9 mouse cellular contexts compared by ENCODE assay signal in the genomic region with DNA sequence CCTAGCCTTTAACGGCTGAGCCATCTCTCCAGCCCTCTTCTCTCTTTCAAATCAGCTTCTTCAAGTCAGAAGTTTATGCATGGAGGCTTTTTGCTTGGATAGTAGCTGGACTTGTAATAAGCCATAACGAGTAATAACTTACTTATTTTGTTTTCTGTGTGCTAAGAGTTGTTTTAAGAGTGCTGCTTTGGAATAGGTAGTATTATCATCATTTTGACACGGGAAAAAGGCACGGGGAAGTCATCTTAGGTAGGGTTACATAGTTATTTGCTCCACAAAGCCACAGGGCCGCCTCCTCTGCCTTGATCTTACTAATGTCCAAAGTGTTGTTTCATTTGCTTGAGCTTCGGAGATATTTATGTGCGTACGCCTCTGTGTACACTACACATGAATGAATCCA. TPM values are rescaled to one million over a fixed set of nuclear protein-coding genes. Genes with fewer than 3 reads are reported as not detected.
DNase-seq lines count a peak whose midpoint lies in the region; ATAC-seq and TF ChIP-seq lines count a peak whose summit lies in the region.
"Had no signal": no experiment of that assay in that cellular context is flagged by ENCODE, and none has a peak within 500 bp of the region (broad histone marks: within the 10 kb centered on the region; RNA-seq: fewer than 3 reads in every experiment).

No protein-coding gene starts in this region.

- peaks cover 10% of the 10 kb centered on the region for H3K4me1 ChIP-seq in lung, embryonic 16.5 days (replicated peaks; ENCODE audit: control insufficient read depth, insufficient read depth, low read length)
- H3K4me1 ChIP-seq in lung, adult 2 months (ENCODE audit: control insufficient read depth, insufficient read depth, low read length), result no peaks in the 10 kb centered on the region; the same call in 1 of the 2 replicates
- peaks cover 10% of the 10 kb centered on the region for H3K4me1 ChIP-seq in embryonic facial prominence, embryonic 13.5 days
- H3K4me1 ChIP-seq in limb, embryonic 11.5 days (ENCODE audit: control insufficient read depth, insufficient read depth, low read length), result peaks cover 3% of the 10 kb centered on the region; the same call in 1 of the 2 replicates
- H3K4me1 ChIP-seq in stomach, embryonic 14.5 days (ENCODE audit: control insufficient read depth, insufficient read depth, low read length), result peaks cover 8% of the 10 kb centered on the region; the same call in 1 of the 2 replicates

- H3K36me3 ChIP-seq in lung, embryonic 16.5 days (ENCODE audit: control insufficient read depth, insufficient read depth, low read length), result no peaks in the 10 kb centered on the region
- 0 out of 2 replicates have a peak, but pooled peaks cover 4% of the 10 kb centered on the region for H3K36me3 ChIP-seq in embryonic facial prominence, embryonic 13.5 days
- H3K36me3 ChIP-seq in limb, embryonic 11.5 days (ENCODE audit: control insufficient read depth, insufficient read depth, low read length), result no peaks in the 10 kb centered on the region
- no peaks in the 10 kb centered on the region for H3K36me3 ChIP-seq in stomach, embryonic 14.5 days (ENCODE audit: control insufficient read depth, insufficient read depth, low read length)

- no peak overlapping the region for H3K27ac ChIP-seq in lung, embryonic 16.5 days (ENCODE audit: low read length)
- 0 out of 2 replicates have a peak overlapping the region, but pooled peaks have one; percentile 92 for H3K27ac ChIP-seq in embryonic facial prominence, embryonic 13.5 days
- H3K27ac ChIP-seq in limb, embryonic 11.5 days (replicated peaks; ENCODE audit: low read depth, low read length), result no peak overlapping the region
- H3K27ac ChIP-seq in stomach, embryonic 14.5 days (ENCODE audit: low read length), result no peak overlapping the region

- no peak for TF ChIP-seq CTCF in lung, adult 2 months (IDR thresholded peaks at IDR 0.05; ENCODE audit: insufficient read depth, low read length)

- TF ChIP-seq POLR2A in lung, adult 2 months (IDR thresholded peaks at IDR 0.05; ENCODE audit: borderline replicate concordance, extremely low read depth, low read depth, low read length), result no peak

- peak overlapping the region; percentile 74 for H3K4me2 ChIP-seq in lung, embryonic 16.5 days (ENCODE audit: low read depth, low read length)
- peak overlapping the region; percentile 73 for H3K4me2 ChIP-seq in embryonic facial prominence, embryonic 13.5 days
- peak overlapping the region; percentile 47 for H3K4me2 ChIP-seq in limb, embryonic 11.5 days (ENCODE audit: low read depth, severe bottlenecking)
- H3K4me2 ChIP-seq in stomach, embryonic 14.5 days (replicated peaks; ENCODE audit: low read depth, low read length), result peak overlapping the region; percentile 72

- no peak for ATAC-seq in lung, embryonic 16.5 days (ENCODE audit: low read depth)
- ATAC-seq in embryonic facial prominence, embryonic 13.5 days (ENCODE audit: insufficient number of reproducible peaks, insufficient read depth, low FRiP score, low TSS enrichment, low read depth), result no peak
- ATAC-seq in limb, embryonic 11.5 days (ENCODE audit: insufficient number of reproducible peaks, low FRiP score, low TSS enrichment, low read depth), result no peak
- ATAC-seq in stomach, embryonic 14.5 days (ENCODE audit: insufficient number of reproducible peaks, insufficient read depth, low FRiP score, low read depth), result no peak

- H3K9ac ChIP-seq in lung, embryonic 16.5 days (ENCODE audit: low read length), result peak overlapping the region; percentile 98
- H3K9ac ChIP-seq in embryonic facial prominence, embryonic 13.5 days, result peak overlapping the region; percentile 94
- peak overlapping the region; percentile 94; the same call in 1 of the 2 replicates for H3K9ac ChIP-seq in limb, embryonic 11.5 days (ENCODE audit: low read length)
- peak overlapping the region; percentile 83 for H3K9ac ChIP-seq in stomach, embryonic 14.5 days (replicated peaks; ENCODE audit: low read depth, low read length)

- H3K4me3 ChIP-seq in lung, embryonic 16.5 days (ENCODE audit: low read length), result peak overlapping the region; percentile 98
- no peak overlapping the region for H3K4me3 ChIP-seq in lung, adult 2 months (replicated peaks; ENCODE audit: extremely low read depth, low read depth, low read length)
- peak overlapping the region; percentile 96 for H3K4me3 ChIP-seq in embryonic facial prominence, embryonic 13.5 days
- peak overlapping the region; percentile 85 for H3K4me3 ChIP-seq in limb, embryonic 11.5 days (ENCODE audit: low read depth, low read length)
- peak overlapping the region; percentile 78 for H3K4me3 ChIP-seq in stomach, embryonic 14.5 days (ENCODE audit: low read depth, low read length)

- H3K27me3 ChIP-seq in lung, embryonic 16.5 days (ENCODE audit: control insufficient read depth, insufficient read depth, low read depth, low read length), result no peaks in the 10 kb centered on the region
- H3K27me3 ChIP-seq in embryonic facial prominence, embryonic 13.5 days, result no peaks in the 10 kb centered on the region
- H3K27me3 ChIP-seq in limb, embryonic 11.5 days (ENCODE audit: control insufficient read depth, insufficient read depth, low read length), result no peaks in the 10 kb centered on the region
- H3K27me3 ChIP-seq in stomach, embryonic 14.5 days (ENCODE audit: control insufficient read depth, insufficient read depth, low read length), result no peaks in the 10 kb centered on the region

- no peaks in the 10 kb centered on the region for H3K9me3 ChIP-seq in lung, embryonic 16.5 days (ENCODE audit: control insufficient read depth, low read length)
- no peaks in the 10 kb centered on the region for H3K9me3 ChIP-seq in embryonic facial prominence, embryonic 13.5 days
- H3K9me3 ChIP-seq in limb, embryonic 11.5 days (ENCODE audit: control insufficient read depth, low read length), result no peaks in the 10 kb centered on the region
- H3K9me3 ChIP-seq in stomach, embryonic 14.5 days (ENCODE audit: control insufficient read depth, low read depth, low read length), result no peaks in the 10 kb centered on the region

- WGBS in lung, embryonic 16.5 days, result 34% methylated on average over 8 of the region's 8 CpGs
- WGBS in lung, adult 2 months, result 27% methylated on average over 8 of the region's 8 CpGs
- 37% methylated on average over 8 of the region's 8 CpGs for WGBS in embryonic facial prominence, embryonic 13.5 days
- 54% methylated on average over 8 of the region's 8 CpGs for WGBS in limb, embryonic 11.5 days
- 32% methylated on average over 8 of the region's 8 CpGs for WGBS in stomach, embryonic 14.5 days

- no peak for DNase-seq in lung, adult 2 months
- DNase-seq in limb, embryonic 11.5 days (ENCODE audit: low spot score), result no peak
- no peak for DNase-seq in cerebellum, adult 8-10 months
- no peak for DNase-seq in thymus, postnatal 0 days (ENCODE audit: low spot score)
- DNase-seq in B cell, adult 2 months, result no peak
- DNase-seq: lung, postnatal 4 days had no signal

RNA-seq across cellular contexts. Expression of gene Katnbl1, which starts 1.1 kb away (rescaled TPM):
- 39.0 and 45.8 TPM in 2 replicates for polyA plus RNA-seq in lung, embryonic 16.5 days (2015; fragmentation: Nextera tagmentation; extraction: Ambion mirVana)
- 1.2 and 2.3 TPM in 2 replicates for polyA plus RNA-seq in lung, adult 2 months (2012; rRNA removed)
- 46.6 and 47.7 TPM in 2 replicates for polyA plus RNA-seq in embryonic facial prominence, embryonic 13.5 days (2015; fragmentation: Nextera tagmentation; extraction: Ambion mirVana)
- 50.3 and 50.7 TPM in 2 replicates for polyA plus RNA-seq in limb, embryonic 11.5 days (2014; fragmentation: Nextera tagmentation; extraction: Ambion mirVana)
- polyA plus RNA-seq in stomach, embryonic 14.5 days (2014; fragmentation: Nextera tagmentation; extraction: Ambion mirVana), result 47.7 and 49.3 TPM in 2 replicates
- polyA plus RNA-seq in thymus, postnatal 0 days (2015; fragmentation: Nextera tagmentation; extraction: Ambion mirVana), result 33.1 and 33.2 TPM in 2 replicates

RNA-seq across cellular contexts. Expression of gene Emc4, which starts 12.3 kb away (rescaled TPM):
- 109 and 113 TPM in 2 replicates for polyA plus RNA-seq in lung, embryonic 16.5 days (2015; fragmentation: Nextera tagmentation; extraction: Ambion mirVana)
- 76.8 and 95.5 TPM in 2 replicates for polyA plus RNA-seq in lung, adult 2 months (2012; rRNA removed)
- polyA plus RNA-seq in embryonic facial prominence, embryonic 13.5 days (2015; fragmentation: Nextera tagmentation; extraction: Ambion mirVana), result 104 and 111 TPM in 2 replicates
- polyA plus RNA-seq in limb, embryonic 11.5 days (2014; fragmentation: Nextera tagmentation; extraction: Ambion mirVana), result 103 and 106 TPM in 2 replicates
- 90.8 and 98.1 TPM in 2 replicates for polyA plus RNA-seq in stomach, embryonic 14.5 days (2014; fragmentation: Nextera tagmentation; extraction: Ambion mirVana)
- polyA plus RNA-seq in thymus, postnatal 0 days (2015; fragmentation: Nextera tagmentation; extraction: Ambion mirVana), result 123 and 127 TPM in 2 replicates

Comparison
In these comparisons a context has a peak if more than half of its experiments do, and no peak if none do; other contexts are left out.
1. RNA of gene Katnbl1, which starts 1.1 kb away (polyA plus RNA-seq): 50.3 to 50.7 TPM in limb, embryonic 11.5 days, 47.7 to 49.3 TPM in stomach, embryonic 14.5 days, 46.6 to 47.7 TPM in embryonic facial prominence, embryonic 13.5 days, 39.0 to 45.8 TPM in lung, embryonic 16.5 days and 33.1 to 33.2 TPM in thymus, postnatal 0 days; 1.2 to 2.3 TPM in lung, adult 2 months; every median in the first group is over 10 times any median in the second.
2. Peak in every context shown above with its lines, with median percentiles within 50 percentile points of each other: H3K4me2 ChIP-seq and H3K9ac ChIP-seq.